Mouse (Mus musculus): ENCODE results near the gene Gstt3.

DNA sequence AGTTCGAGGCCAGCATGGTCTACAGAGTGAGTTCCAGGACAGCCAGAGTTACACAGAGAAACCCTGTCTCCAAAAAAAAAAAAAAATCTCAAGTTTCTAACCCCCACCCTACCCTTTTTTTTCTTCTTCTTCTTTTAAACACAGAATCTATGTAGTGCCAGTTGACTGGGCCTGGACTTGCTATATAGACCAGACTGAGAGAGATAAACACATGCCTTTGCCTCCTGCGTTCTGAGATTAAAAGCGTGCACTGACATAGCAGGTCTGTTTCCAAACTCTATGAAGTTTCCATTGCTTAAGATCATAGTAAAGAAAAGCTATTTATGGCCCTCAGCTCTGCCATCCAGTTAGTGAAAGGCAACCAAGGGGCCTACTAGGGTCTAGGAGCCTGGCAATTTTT is 18.8 kb downstream of the Gstt3 start:
- TF ChIP-seq CTCF (IDR thresholded peaks at IDR 0.05; ENCODE audit: borderline replicate concordance, insufficient read depth, low read length) (no peak), POLR2A (IDR thresholded peaks at IDR 0.05; ENCODE audit: low read depth, low read length) (no peak)
